Mouse (Mus musculus): Measurements from ENCODE around the gene Tcf20.
"Not testable (repeated sequence)": the region's sequence is repeated elsewhere in the genome, so short reads cannot be mapped to it uniquely, and the experiment has no call there.

The Tcf20 gene

DNA sequence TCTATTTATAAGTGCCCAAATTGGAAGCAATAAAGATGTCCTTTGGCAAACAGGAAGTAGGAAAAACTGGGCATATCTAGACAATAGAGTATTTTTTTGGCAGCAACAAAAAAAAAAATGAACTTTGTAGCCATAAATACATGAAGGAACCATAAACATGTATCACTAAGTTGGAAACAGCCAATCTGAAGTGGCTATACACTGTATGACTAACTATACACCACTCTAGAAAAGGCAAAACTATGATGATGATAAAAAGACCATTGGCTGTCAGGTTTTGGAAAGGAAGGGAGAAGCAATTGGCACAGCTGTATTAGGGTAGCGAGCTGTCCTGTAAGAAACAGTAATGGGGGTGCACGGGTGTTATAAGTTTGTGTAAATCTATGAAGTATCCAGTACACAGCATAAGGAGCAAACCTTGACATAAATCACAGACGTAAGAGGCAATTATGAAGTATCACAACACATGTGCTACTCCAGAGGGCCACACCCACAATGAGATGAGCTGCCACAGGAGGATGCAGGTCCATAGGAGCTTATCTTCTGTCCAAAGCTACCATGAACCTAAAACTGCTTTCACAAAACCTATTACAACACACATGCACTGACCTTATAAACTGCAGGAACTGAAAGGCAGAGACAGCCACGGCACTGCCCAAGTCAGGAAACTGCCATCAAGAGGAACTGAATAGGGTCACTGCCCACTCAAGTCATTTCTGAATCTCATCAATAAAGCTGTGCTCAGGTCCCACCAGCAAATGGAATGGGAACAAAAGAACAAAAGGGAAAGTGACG lies 180.5 kb downstream of the Tcf20 start:
- no peak for DNase-seq (ENCODE audit: low spot score)

DNA sequence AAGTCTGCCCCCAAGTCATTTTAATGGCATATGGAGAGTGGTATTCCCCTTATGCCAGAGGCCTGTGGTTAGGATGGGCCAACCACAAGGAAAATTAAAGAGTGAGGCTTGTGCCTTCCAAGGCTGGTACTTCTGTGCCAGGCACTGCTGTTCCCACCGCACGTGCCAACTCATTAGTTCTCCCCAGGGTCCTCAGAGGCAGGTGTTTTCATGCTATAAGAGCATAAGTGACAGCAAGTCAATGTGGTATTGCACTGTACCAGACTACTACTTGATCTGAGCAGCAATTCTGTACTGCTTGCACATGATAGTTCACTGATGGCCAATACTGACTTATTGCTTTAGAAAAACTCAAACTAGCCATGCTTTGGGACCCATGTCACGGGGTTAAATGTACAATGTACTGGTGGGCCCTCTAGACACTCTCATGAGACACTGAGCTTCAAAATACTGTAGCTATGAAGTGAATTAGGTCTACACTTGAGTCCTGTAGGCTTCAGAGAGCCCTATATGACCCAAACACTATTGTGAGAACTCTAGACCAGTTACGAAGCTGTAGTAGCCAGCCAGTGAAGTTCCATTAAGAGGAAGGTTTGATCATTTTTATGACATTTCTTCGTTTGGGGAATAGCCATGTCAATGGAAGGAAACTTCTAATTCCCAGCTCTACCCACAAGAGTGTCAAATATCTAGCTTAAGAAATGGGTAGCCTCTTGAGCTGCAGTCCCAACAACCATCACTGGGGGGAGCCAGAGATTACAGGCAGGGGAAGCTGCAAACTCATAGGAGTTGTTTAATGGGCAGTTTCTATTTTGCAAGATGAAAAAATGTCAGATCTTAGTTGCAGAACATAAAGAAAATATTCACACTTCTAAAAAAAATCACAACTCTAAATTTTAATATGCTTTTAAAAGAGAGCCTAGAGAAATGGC lies 182.7 kb downstream of the Tcf20 start:
- DNase-seq (ENCODE audit: low spot score): peak; percentile 51

DNA sequence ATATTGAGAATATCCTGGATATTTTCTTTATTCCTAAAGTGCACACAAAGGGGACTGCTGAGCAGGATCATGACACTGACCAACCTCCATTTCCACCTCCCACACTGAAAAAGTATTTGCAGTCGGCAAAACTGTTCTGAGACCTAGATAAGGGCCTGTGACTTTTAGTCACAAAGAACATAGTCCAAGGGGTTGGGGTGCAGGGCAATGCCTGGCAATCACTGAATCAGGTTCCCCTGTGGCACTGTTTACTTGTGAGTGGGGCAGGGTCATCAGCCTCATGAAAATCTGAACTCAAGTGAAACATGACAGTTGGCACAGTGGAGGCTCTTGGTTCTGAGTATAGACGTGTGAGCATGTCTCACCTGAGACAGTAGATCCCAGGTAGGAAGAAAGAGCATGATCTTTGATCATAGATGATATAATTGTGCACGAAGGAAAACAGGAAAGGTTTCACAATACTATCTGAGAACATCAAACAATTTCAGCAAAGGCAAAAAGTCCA lies 191.7 kb downstream of the Tcf20 start:
- no peak for DNase-seq (ENCODE audit: low spot score)

DNA sequence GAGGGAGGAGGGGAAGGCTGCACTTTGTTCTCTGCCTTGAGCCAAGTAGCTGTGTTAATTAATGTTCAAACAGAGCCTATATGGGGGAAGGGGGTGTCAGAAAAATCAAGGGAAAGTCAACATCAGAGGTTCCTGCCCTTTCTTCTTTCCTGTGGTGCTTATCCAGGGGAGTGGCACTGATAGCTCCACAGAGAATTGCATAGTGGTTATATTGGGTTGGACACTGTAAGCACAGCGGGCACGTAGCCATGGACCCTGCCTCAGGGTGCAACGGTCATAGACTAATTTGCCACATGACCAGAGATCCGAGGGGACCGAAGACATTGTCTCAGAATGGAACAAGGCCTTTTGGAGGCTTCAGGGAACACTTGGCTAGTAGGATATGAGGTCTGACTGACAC lies 193.4 kb downstream of the Tcf20 start, which contains the start of gene Cyp2d26:
Gene Cyp2d26, minus strand, starts transcription at position 18 of the 400 bp plus-strand sequence.
- DNase-seq (ENCODE audit: low spot score): peak; percentile 32

DNA sequence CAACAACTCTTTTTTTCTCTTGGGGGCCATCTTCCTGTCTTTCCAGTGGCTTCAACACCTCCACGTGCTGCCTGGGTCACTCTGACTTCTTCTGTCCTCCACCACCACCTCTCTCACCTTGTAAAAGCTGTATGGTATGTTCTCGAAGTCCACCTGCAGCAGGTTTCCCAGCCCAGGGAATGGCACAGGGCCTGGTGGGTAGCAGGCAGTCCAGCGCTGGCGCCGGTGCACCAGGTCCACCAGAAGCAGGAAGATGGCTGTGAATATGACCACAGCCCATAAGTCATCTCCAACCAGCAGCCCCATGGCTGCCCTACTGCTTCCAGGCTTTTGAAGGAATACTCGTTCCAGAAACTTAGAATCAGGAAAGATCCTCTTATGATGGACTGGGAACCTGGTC lies 193.8 kb downstream of the Tcf20 start:
- DNase-seq (ENCODE audit: low spot score): no peak

DNA sequence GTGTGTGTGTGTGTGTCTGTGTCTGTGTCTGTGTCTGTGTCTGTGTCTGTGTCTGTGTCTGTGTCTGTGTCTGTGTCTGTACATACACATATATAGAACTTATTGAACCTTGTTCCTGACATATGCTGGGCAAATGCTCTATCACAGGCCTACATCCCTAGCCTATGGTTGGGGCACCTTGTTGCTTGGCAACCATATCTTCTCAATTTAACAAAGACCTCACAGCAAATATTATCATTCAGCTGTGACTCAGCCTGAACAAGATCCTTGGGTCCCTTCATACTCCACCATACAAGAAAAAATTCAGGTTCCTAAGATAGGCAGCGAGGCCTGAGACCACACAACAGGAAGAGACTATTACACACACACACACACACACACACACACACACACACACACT lies 194.2 kb downstream of the Tcf20 start:
- DNase-seq (ENCODE audit: low spot score): no peak

DNA sequence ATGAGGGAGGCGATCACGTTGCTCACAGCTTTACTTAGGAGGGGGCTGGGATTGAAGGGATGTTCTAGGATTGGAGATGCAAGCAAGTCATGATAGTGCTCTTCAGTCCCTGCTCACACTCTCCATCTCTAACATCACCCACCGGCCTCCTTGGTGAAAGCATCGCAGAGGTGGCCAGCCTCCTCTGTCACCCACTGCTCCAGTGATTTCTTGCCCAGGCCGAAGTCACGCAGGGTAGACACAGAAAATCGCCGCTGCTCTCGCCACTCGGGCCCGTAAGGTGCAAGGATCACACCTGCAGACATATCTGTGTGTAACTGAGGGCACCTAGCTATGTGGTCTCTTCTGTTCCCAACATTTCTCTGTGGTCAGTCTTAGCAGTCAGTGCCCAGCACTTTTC lies 195.1 kb downstream of the Tcf20 start:
- DNase-seq (ENCODE audit: low spot score): no peak

DNA sequence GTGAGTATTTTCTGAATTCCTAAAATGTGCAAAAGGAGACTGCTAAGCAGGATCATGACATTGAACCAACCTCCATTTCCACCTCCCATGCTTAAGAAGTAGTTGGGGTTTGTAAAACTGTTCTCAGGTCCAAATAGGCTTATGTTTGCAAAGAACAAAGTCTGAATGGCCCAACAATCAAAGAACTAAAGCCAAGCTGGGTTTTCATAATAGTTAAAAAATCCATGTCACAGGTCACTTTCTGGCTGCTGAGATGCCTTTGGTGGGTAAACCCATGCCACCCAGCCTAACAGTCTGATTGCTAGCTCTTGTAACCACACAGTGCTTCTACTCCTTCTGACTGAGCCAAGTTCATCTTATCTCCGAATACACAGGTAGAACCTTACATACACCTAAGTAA lies 203.1 kb downstream of the Tcf20 start:
- DNase-seq (ENCODE audit: low spot score): no peak

DNA sequence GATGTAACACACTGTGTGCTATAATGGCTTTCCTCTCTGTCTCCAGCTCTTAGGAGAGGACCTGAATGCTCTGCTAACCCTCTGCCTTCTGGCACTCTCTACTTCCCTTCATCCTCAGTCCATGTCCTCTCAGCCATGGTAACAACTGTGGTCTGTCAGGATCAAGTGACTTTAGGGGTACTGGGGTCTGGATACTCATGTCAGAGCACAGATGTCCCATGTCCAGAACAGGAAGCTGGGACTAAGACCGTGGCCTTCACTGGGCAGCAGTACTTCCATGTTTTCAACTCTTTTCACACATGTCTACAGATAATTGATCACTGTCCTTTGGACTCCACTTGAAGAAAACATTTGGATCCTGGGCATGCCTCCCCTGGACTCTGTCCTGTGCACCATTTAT lies 203.9 kb downstream of the Tcf20 start:
- DNase-seq (ENCODE audit: low spot score): no peak

DNA sequence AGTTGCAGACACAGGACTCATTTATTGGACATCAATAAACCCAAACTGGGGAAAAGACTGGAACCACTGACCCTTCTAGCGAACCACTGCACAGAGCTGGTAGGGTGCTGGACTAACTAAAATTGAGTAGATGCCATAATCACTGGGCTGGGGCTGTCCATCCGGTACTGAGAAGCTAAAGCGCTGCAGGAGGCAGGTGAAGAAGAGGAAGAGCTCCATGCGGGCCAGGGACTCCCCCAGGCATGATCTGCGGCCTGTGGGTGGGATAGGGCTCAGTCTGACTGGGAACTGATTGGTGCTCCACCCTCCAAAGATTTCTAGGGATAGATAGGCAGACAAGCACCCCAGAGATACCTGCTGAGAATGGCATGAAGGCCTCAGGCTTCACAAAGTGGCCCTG lies 209.8 kb downstream of the Tcf20 start:
- not testable (repeated sequence) for DNase-seq (ENCODE audit: low spot score)

DNA sequence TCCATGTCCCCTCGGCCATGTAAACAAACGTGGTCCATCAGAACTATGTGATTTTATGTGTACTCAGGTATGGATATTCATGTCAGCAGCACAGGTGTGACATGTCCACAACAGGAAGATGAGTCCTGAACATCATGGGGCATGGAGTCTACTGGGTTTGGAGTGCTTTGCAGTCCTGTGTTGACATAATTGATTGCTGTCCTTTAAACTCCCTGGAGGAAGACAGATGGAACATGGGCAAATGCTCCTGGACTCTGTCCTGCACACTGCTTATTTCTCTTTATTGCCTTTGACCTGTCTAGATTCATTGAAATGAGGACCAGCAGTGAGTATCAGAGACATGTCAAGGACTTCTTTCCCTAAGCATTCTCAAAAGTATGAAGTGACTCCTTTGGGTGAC lies 221.7 kb downstream of the Tcf20 start:
- DNase-seq (ENCODE audit: low spot score): no peak

DNA sequence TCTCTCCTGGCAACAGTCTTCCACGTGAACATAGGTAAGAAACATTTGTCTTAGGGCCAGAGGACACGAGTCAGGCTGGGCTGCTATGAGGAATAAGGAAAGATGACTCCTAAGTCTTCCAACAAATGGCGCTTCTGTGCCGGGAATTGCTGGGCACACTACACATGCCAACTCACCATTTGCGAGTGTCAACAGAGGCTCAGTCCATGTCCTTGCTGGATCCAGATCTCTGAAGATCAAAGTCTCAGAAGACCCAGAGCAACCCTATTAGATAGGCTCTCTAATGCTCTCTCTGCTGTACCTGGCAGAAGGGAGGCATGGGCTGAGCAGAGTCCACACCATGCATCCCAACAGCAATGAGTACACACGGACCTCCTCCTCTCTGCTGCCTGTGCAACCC lies 222.8 kb downstream of the Tcf20 start:
- no peak for DNase-seq (ENCODE audit: low spot score)

DNA sequence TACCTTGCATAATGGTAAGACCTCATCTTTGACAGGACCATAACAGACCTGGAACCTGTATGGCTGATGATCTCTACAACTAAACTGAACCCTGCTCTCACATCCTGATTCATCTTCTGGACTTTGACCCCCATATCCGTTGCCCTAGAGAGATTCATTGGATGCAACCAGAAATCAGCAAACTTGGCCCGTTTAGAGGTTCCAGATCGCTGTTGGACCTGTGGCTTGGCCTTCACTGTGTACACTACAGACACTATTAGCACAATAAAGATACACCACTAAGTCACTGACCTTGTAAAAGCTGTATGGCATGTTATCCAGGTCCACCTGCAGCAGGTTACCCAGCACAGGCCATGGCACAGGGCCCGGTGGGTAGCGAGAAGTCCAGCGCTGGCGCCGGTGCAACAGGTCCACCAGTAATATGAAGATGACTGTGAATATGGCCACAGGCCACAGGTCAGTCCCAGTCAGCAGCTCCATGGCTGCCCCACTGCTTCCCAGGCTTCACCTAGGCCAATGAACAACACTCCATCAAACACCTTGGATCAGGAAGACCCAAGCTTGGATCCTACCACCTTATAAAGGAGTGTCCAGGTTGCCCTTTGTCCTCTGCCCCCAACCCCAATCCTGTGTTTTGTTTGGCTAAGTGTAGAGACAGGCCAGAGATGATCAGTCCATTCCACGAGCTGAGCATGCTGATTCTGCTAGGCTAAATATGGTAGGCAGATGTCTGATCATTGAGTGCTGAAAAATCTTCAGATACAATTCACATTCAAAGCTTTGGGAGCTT lies 223.8 kb downstream of the Tcf20 start, which contains the start of gene Cyp2d40:
Gene Cyp2d40, minus strand, starts transcription at position 553 of the 790 bp plus-strand sequence.
- DNase-seq (ENCODE audit: low spot score): no peak
